Mouse (Mus musculus): ENCODE results near the gene Epb41l4b. TPM values are rescaled to one million over a fixed set of nuclear protein-coding genes. Genes with fewer than 3 reads are reported as not detected.

Gene Epb41l4b
- polyA plus RNA-seq, 1 experiment from 2014 or later, result 13.9 TPM

- Histone ChIP-seq H3K4me2 (ENCODE audit: low read depth, low read length) (no peak overlapping the region), H3K9me3 (ENCODE audit: control insufficient read depth, low read length) (no peaks in the 10 kb centered on the region), H3K27me3 (replicated peaks; ENCODE audit: control insufficient read depth, insufficient read depth, low read length) (no peaks in the 10 kb centered on the region), H3K4me1 (ENCODE audit: control insufficient read depth, insufficient read depth, low read length) (no peaks in the 10 kb centered on the region), H3K4me3 (ENCODE audit: low read length) (no peak overlapping the region), H3K9ac (ENCODE audit: low read depth, low read length) (no peak overlapping the region), H3K36me3 (ENCODE audit: control insufficient read depth, insufficient read depth, low read length) (0 out of 2 replicates have a peak, but pooled peaks cover 5% of the 10 kb centered on the region), H3K27ac (ENCODE audit: low read length) (no peak overlapping the region)
- 73% methylated on average over 6 of the region's 6 CpGs for WGBS
- no peak for ATAC-seq
These were observed 37.9 kb downstream of the Epb41l4b start for GRCm38 (mm10) chr4:57105339-57105738.

- no peaks in the 10 kb centered on the region for H3K4me1 ChIP-seq (ENCODE audit: control insufficient read depth, insufficient read depth, low read length)
- H3K9me3 ChIP-seq (ENCODE audit: control insufficient read depth, low read length), result no peaks in the 10 kb centered on the region
- no peaks in the 10 kb centered on the region for H3K27me3 ChIP-seq (replicated peaks; ENCODE audit: control insufficient read depth, insufficient read depth, low read length)
- H3K4me3 ChIP-seq (ENCODE audit: low read length), result no peak overlapping the region
- no peak for ATAC-seq
- no peak overlapping the region for H3K27ac ChIP-seq (ENCODE audit: low read length)
- H3K4me2 ChIP-seq (ENCODE audit: low read depth, low read length), result no peak overlapping the region
- 65% methylated on average over 5 of the region's 5 CpGs for WGBS
- 0 out of 2 replicates have a peak, but pooled peaks cover 5% of the 10 kb centered on the region for H3K36me3 ChIP-seq (ENCODE audit: control insufficient read depth, insufficient read depth, low read length)
- no peak overlapping the region for H3K9ac ChIP-seq (ENCODE audit: low read depth, low read length)
These were observed 39.4 kb downstream of the Epb41l4b start for GRCm38 (mm10) chr4:57103830-57104229.

- Histone ChIP-seq H3K36me3 (ENCODE audit: control insufficient read depth, insufficient read depth, low read length) (0 out of 2 replicates have a peak, but pooled peaks cover 5% of the 10 kb centered on the region), H3K4me1 (ENCODE audit: control insufficient read depth, insufficient read depth, low read length) (no peaks in the 10 kb centered on the region), H3K27me3 (replicated peaks; ENCODE audit: control insufficient read depth, insufficient read depth, low read length) (no peaks in the 10 kb centered on the region), H3K27ac (ENCODE audit: low read length) (no peak overlapping the region), H3K4me2 (ENCODE audit: low read depth, low read length) (no peak overlapping the region), H3K9me3 (ENCODE audit: control insufficient read depth, low read length) (no peaks in the 10 kb centered on the region), H3K9ac (ENCODE audit: low read depth, low read length) (no peak overlapping the region), H3K4me3 (ENCODE audit: low read length) (no peak overlapping the region)
- ATAC-seq, result no peak
- 78% methylated on average over 4 of the region's 4 CpGs for WGBS
These were observed 42.1 kb downstream of the Epb41l4b start for GRCm38 (mm10) chr4:57101095-57101494.

- Histone ChIP-seq H3K9me3 (ENCODE audit: control insufficient read depth, low read length) (no peaks in the 10 kb centered on the region), H3K9ac (ENCODE audit: low read depth, low read length) (no peak overlapping the region), H3K4me1 (ENCODE audit: control insufficient read depth, insufficient read depth, low read length) (no peaks in the 10 kb centered on the region), H3K27ac (ENCODE audit: low read length) (no peak overlapping the region), H3K4me2 (ENCODE audit: low read depth, low read length) (no peak overlapping the region), H3K4me3 (ENCODE audit: low read length) (no peak overlapping the region), H3K27me3 (replicated peaks; ENCODE audit: control insufficient read depth, insufficient read depth, low read length) (no peaks in the 10 kb centered on the region), H3K36me3 (ENCODE audit: control insufficient read depth, insufficient read depth, low read length) (0 out of 2 replicates have a peak, but pooled peaks cover 3% of the 10 kb centered on the region)
- ATAC-seq, result no peak
- WGBS, result 93% methylated on average over 4 of the region's 4 CpGs
These were observed 45.8 kb downstream of the Epb41l4b start for GRCm38 (mm10) chr4:57097411-57097810.

- ATAC-seq, result no peak
- Histone ChIP-seq H3K27ac (ENCODE audit: low read length) (no peak overlapping the region), H3K27me3 (replicated peaks; ENCODE audit: control insufficient read depth, insufficient read depth, low read length) (no peaks in the 10 kb centered on the region), H3K9me3 (ENCODE audit: control insufficient read depth, low read length) (no peaks in the 10 kb centered on the region), H3K4me1 (ENCODE audit: control insufficient read depth, insufficient read depth, low read length) (no peaks in the 10 kb centered on the region), H3K4me2 (ENCODE audit: low read depth, low read length) (no peak overlapping the region), H3K4me3 (ENCODE audit: low read length) (no peak overlapping the region), H3K36me3 (ENCODE audit: control insufficient read depth, insufficient read depth, low read length) (no peaks in the 10 kb centered on the region), H3K9ac (ENCODE audit: low read depth, low read length) (no peak overlapping the region)
These were observed 47.7 kb downstream of the Epb41l4b start for GRCm38 (mm10) chr4:57095569-57095968.

- no peaks in the 10 kb centered on the region for H3K36me3 ChIP-seq (ENCODE audit: control insufficient read depth, insufficient read depth, low read length)
- no peak for ATAC-seq
- no peak overlapping the region for H3K9ac ChIP-seq (ENCODE audit: low read depth, low read length)
- H3K9me3 ChIP-seq (ENCODE audit: control insufficient read depth, low read length), result no peaks in the 10 kb centered on the region
- no peak overlapping the region for H3K27ac ChIP-seq (ENCODE audit: low read length)
- no peaks in the 10 kb centered on the region for H3K4me1 ChIP-seq (ENCODE audit: control insufficient read depth, insufficient read depth, low read length)
- no peak overlapping the region for H3K4me2 ChIP-seq (ENCODE audit: low read depth, low read length)
- WGBS, result 63% methylated on average over 12 of the region's 12 CpGs
- no peak overlapping the region for H3K4me3 ChIP-seq (ENCODE audit: low read length)
- no peaks in the 10 kb centered on the region for H3K27me3 ChIP-seq (replicated peaks; ENCODE audit: control insufficient read depth, insufficient read depth, low read length)
These were observed 51.9 kb downstream of the Epb41l4b start for GRCm38 (mm10) chr4:57091363-57091762.

GRCm38 (mm10) chr4:57088301-57088700 lies 54.9 kb downstream of the Epb41l4b start:
- Histone ChIP-seq H3K36me3 (ENCODE audit: control insufficient read depth, insufficient read depth, low read length) (no peaks in the 10 kb centered on the region), H3K9me3 (ENCODE audit: control insufficient read depth, low read length) (no peaks in the 10 kb centered on the region), H3K4me3 (ENCODE audit: low read length) (no peak overlapping the region), H3K4me1 (ENCODE audit: control insufficient read depth, insufficient read depth, low read length) (no peaks in the 10 kb centered on the region), H3K27ac (ENCODE audit: low read length) (no peak overlapping the region), H3K9ac (ENCODE audit: low read depth, low read length) (no peak overlapping the region), H3K27me3 (replicated peaks; ENCODE audit: control insufficient read depth, insufficient read depth, low read length) (no peaks in the 10 kb centered on the region), H3K4me2 (ENCODE audit: low read depth, low read length) (no peak overlapping the region)
- ATAC-seq, result no peak
- 74% methylated on average over 4 of the region's 4 CpGs for WGBS

GRCm38 (mm10) chr4:57085750-57086400 lies 57.4 kb downstream of the Epb41l4b start:
- Histone ChIP-seq H3K4me3 (ENCODE audit: low read length) (no peak overlapping the region), H3K27ac (ENCODE audit: low read length) (no peak overlapping the region), H3K9ac (ENCODE audit: low read depth, low read length) (no peak overlapping the region), H3K4me2 (ENCODE audit: low read depth, low read length) (no peak overlapping the region), H3K27me3 (replicated peaks; ENCODE audit: control insufficient read depth, insufficient read depth, low read length) (no peaks in the 10 kb centered on the region), H3K36me3 (ENCODE audit: control insufficient read depth, insufficient read depth, low read length) (no peaks in the 10 kb centered on the region), H3K4me1 (ENCODE audit: control insufficient read depth, insufficient read depth, low read length) (no peaks in the 10 kb centered on the region), H3K9me3 (ENCODE audit: control insufficient read depth, low read length) (no peaks in the 10 kb centered on the region)
- WGBS, result 60% methylated on average over 10 of the region's 10 CpGs
- ATAC-seq, result no peak

- WGBS, result 71% methylated on average over 11 of the region's 11 CpGs
These were observed 59.6 kb downstream of the Epb41l4b start for GRCm38 (mm10) chr4:57083653-57084052.

More at GRCm38 (mm10) chr4:57083653-57084052, 59.6 kb downstream of the Epb41l4b start:
- Histone ChIP-seq H3K4me1 (ENCODE audit: control insufficient read depth, insufficient read depth, low read length) (no peaks in the 10 kb centered on the region), H3K4me3 (ENCODE audit: low read length) (no peak overlapping the region), H3K36me3 (ENCODE audit: control insufficient read depth, insufficient read depth, low read length) (no peaks in the 10 kb centered on the region), H3K9me3 (ENCODE audit: control insufficient read depth, low read length) (no peaks in the 10 kb centered on the region), H3K9ac (ENCODE audit: low read depth, low read length) (no peak overlapping the region), H3K27ac (ENCODE audit: low read length) (no peak overlapping the region), H3K27me3 (replicated peaks; ENCODE audit: control insufficient read depth, insufficient read depth, low read length) (no peaks in the 10 kb centered on the region), H3K4me2 (ENCODE audit: low read depth, low read length) (no peak overlapping the region)
- ATAC-seq, result no peak
